Mouse (Mus musculus) small intestine, adult 2 months (tissue): Measurements from ENCODE around the gene Polr2c. TPM values are rescaled to one million over a fixed set of nuclear protein-coding genes. Genes with fewer than 3 reads are reported as not detected.

Source experiments
- H3K27ac ChIP-seq: fragments of 200-500 bp; 2 replicates; pipeline ENCODE4 v1.5.1; 2012; ENCODE audit warnings: low read depth, low read length, control low read depth, inconsistent platforms; ENCODE audit not compliant: insufficient read depth
- H3K27me3 ChIP-seq: fragments of 200-500 bp; 2 replicates; pipeline ENCODE4 v1.6.1; 2012; ENCODE audit warnings: mild to moderate bottlenecking, moderate library complexity, low read length, inconsistent platforms; ENCODE audit not compliant: control insufficient read depth, insufficient read depth
- H3K36me3 ChIP-seq: fragments of 200-500 bp; 2 replicates; pipeline ENCODE4 v1.6.1; 2012; ENCODE audit warnings: mild to moderate bottlenecking, low read length, control low read depth, inconsistent platforms; ENCODE audit not compliant: control insufficient read depth, insufficient read depth
- H3K4me1 ChIP-seq: fragments of 200-500 bp; 2 replicates; pipeline ENCODE4 v1.6.1; 2012; ENCODE audit warnings: low read length, inconsistent platforms, mixed read lengths; ENCODE audit not compliant: control insufficient read depth, insufficient read depth, insufficient read length
- H3K4me3 ChIP-seq: fragments of 200-500 bp; 2 replicates; pipeline ENCODE4 v1.5.1; 2012; ENCODE audit warnings: low read depth, mild to moderate bottlenecking, control low read depth, inconsistent platforms, low read length, moderate library complexity
- CTCF ChIP-seq: fragments of 200-500 bp; IDR thresholded peaks from 2 replicates; pipeline ENCODE4 v1.5.1; 2012; ENCODE audit warnings: low read depth, mild to moderate bottlenecking, control low read depth, inconsistent platforms, low read length, moderate library complexity, mixed read lengths; ENCODE audit not compliant: insufficient replicate concordance, insufficient read length; ENCODE audit errors: extremely low read depth
- POLR2A ChIP-seq: fragments of 200-500 bp; IDR thresholded peaks from 2 replicates; pipeline ENCODE4 v1.6.1; 2012; ENCODE audit warnings: low read depth, mild to moderate bottlenecking, control low read depth, inconsistent platforms, low read length, moderate library complexity
- WGBS: fragments of 180-500 bp; shearing (Covaris S2); methylation state at CpG from one replicate; pipeline ENCODE4 v1.1.7; 2018; 5-methylcytosine and 5-hydroxymethylcytosine counted together
- polyA plus RNA-seq: library from polyadenylated mRNA; depleted of rRNA; stranded (reverse); fragments of >200 nt; gene quantifications from 2 replicates; pipeline ENCODE4 v1.2.3, GENCODE M21; 2012

The Polr2c gene
- polyA plus RNA-seq, 1 experiment: 57.1 TPM

DNA sequence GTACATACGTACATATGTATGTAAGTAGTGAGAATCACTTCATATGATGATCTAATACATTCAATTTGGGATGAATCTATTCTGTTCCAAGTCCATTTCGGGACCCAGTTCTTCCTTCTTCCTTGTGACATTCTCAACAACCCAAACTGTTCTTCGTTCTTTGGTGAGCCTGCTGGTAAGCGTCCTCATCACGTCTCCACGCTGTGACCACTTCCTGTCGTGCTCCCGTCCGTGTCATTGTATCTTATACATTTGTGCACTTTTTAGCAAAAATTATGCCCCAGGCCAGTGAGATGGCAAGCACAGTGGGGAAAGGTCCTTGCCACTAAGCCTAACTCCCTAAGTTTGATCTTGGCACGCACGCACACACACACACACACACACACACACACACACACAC lies 39.3 kb upstream of the Polr2c start:
- no peak overlapping the region for H3K27ac ChIP-seq
- H3K4me1 ChIP-seq: no peaks in the 10 kb centered on the region; the same call in 1 of the 2 replicates
- H3K36me3 ChIP-seq: peaks cover 18% of the 10 kb centered on the region
- WGBS: 89% methylated on average over 11 of the region's 11 CpGs
- no peak overlapping the region for H3K4me3 ChIP-seq
- TF ChIP-seq POLR2A (no peak), CTCF (no peak)
- H3K27me3 ChIP-seq: no peaks in the 10 kb centered on the region

DNA sequence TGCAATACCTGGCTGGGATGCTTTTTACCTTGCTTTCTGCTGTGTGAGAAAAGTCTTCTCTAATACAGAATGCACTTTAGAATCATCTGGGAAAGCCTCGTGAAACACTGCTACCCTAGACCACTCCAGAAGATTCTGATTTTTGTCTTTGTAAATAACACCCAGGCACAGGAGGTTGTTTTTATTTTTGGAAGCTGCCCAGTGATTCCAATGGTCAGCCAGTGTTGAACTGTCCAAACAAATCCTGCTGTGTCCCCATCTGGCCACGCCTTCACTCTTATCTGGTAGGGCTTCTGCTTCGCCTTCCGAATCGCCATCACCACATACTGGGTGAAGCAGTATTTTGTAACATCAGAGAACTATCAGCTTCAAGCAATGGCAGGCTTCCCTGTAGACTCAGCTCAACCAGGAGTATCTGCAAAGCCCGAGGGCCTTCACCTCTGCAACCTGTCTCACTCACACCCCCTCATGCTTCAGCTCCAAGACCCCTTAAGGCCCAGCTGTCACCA lies 37.5 kb upstream of the Polr2c start:
- peaks cover 33% of the 10 kb centered on the region for H3K36me3 ChIP-seq
- no peaks in the 10 kb centered on the region; the same call in 1 of the 2 replicates for H3K4me1 ChIP-seq
- H3K4me3 ChIP-seq: no peak overlapping the region
- H3K27ac ChIP-seq: no peak overlapping the region
- no peak for TF ChIP-seq CTCF
- no peak for TF ChIP-seq POLR2A
- WGBS: 66% methylated on average over 6 of the region's 6 CpGs
- no peaks in the 10 kb centered on the region for H3K27me3 ChIP-seq

DNA sequence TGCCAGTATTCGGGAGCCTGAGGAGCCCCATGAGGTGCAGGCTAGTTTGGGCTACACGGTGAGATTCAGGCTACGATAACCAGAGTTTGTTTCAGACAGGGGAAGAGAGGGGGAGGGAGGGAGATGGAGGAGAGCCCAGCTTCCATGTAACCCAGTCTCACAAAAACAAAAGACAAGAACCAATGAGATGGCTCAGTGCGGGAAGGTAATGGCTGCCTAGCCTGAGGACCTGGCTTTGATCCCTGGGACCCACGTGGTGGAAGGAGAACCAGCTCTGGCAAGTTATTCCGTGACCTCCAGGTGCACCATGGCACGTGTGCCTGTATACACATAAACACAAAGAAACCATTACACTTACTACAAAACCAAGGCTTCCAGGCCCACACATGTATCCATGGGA lies 36.7 kb upstream of the Polr2c start:
- 86% methylated on average over 7 of the region's 7 CpGs for WGBS
- TF ChIP-seq CTCF: no peak
- TF ChIP-seq POLR2A: no peak
- Histone ChIP-seq H3K4me1 (no peaks in the 10 kb centered on the region; the same call in 1 of the 2 replicates), H3K27me3 (no peaks in the 10 kb centered on the region), H3K36me3 (peaks cover 40% of the 10 kb centered on the region), H3K4me3 (no peak overlapping the region), H3K27ac (no peak overlapping the region)

DNA sequence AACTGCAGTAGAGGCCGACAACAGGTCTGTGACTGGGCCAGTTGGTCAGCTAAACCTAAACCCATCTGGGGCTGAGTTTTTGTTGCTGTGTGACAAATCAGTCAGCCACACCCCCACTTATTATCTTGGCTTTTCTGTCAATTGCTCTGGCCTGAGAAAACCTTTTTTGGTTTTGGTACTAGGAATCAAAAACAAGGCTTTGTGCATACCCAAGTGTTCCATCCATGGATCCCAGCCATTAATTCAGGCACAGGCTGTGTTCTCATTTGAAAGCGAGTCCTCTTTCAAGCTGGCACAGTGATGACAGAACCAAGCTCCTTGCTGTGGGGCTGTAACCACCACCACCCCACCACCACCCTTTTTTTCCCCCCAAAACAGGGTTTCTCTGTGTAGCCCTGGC lies 35.9 kb upstream of the Polr2c start:
- WGBS: 96% methylated on average over 2 of the region's 2 CpGs
- Histone ChIP-seq H3K36me3 (peaks cover 45% of the 10 kb centered on the region), H3K27me3 (no peaks in the 10 kb centered on the region), H3K27ac (no peak overlapping the region), H3K4me3 (no peak overlapping the region), H3K4me1 (no peaks in the 10 kb centered on the region; the same call in 1 of the 2 replicates)
- TF ChIP-seq CTCF: no peak
- no peak for TF ChIP-seq POLR2A

DNA sequence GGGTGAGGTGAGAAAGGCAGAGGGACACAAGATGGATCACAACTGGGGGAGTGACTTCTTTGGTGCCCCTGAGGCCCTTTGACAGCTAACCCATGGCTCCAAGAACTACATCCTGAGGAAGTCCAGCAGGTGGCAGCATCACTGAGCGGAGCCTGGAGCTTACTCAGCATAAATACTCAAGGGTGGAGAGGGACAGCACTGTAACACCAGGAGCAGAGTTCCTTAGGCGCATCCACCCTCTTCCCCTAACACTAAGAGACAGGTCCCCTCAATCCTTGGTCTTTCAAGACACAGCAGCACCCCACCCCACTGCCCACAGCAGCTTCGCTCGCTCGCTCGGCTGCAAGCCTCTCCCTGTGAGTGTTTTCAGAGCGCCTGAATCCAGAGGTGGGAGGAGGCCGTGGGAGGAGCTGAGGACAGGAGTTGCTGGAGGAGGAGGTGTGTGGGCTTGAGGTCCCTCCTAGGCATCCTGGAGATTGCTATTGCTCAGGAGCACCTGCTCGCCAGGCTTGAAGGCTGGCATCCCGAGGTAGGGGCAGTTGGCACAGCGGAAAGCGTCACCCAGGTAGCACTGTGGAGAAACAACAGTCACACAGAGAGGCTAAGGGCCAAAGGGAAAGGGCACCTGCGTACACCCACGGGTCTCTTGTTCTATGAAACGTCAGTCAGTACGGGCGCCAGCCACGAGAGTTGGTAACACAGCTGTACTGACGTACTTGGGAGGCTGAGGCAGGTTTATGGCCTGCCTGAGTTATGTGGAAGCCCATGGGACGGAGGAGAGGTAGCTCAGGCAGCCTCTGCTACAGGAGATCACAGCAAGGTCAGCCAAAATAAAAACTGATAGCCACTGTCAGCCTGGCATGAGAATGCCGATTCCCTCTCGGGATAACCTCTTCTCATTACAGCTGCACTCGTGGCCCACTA lies 34.4 kb upstream of the Polr2c start:
- TF ChIP-seq POLR2A (no peak), CTCF (peak; percentile 68; the same call in 1 of the 2 replicates)
- no peak overlapping the region for H3K27ac ChIP-seq
- WGBS: 89% methylated on average over 23 of the region's 23 CpGs

DNA sequence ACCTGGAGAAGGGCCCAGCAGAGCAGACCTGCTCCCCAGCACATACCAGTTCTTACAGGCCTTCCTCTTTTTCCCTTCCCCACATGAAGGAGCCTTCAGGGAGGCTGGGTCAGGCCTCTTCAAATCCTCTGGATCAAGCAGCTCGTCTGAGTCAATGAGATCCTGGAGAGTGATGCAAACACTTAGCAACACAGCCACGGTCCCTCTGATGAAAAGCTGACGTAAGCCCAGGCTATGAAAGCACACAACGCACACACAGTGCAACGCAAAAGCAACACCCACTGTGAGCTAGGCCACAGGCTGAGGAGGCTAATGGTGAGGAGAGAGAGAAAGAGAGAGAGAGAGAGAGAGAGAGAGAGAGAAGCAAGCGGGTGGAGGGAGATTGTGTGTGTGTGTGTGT lies 32.1 kb upstream of the Polr2c start:
- TF ChIP-seq POLR2A (no peak), CTCF (no peak)
- Histone ChIP-seq H3K27ac (no peak overlapping the region), H3K4me1 (no peaks in the 10 kb centered on the region; the same call in 1 of the 2 replicates), H3K4me3 (no peak overlapping the region), H3K36me3 (peaks cover 68% of the 10 kb centered on the region), H3K27me3 (no peaks in the 10 kb centered on the region)
- WGBS: 87% methylated on average over 6 of the region's 6 CpGs

More for the DNA sequence above, 34.4 kb upstream of the Polr2c start:
- Histone ChIP-seq H3K36me3 (peaks cover 56% of the 10 kb centered on the region), H3K27me3 (no peaks in the 10 kb centered on the region), H3K4me3 (no peak overlapping the region), H3K4me1 (no peaks in the 10 kb centered on the region; the same call in 1 of the 2 replicates)

DNA sequence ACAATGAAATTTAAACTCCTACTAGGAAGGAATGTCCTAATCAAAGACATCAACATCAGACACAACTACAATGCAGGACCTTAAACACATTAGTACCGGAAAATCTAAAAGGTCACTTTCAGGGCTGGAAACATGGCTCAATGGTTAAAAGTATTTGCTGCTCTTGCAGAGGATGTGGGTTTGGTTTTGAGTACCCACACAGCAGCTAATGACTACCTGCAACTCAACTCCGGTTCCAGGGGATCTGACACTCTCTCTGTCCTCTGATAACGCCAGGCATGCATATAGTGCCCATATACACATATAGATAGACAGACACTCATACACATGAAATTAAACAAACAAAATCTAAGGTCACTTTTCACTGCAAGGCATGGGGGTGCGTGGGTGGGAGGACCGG lies 31.0 kb upstream of the Polr2c start:
- Histone ChIP-seq H3K27ac (no peak overlapping the region), H3K4me3 (no peak overlapping the region), H3K27me3 (no peaks in the 10 kb centered on the region), H3K4me1 (no peaks in the 10 kb centered on the region; the same call in 1 of the 2 replicates), H3K36me3 (peaks cover 72% of the 10 kb centered on the region)
- TF ChIP-seq CTCF (no peak), POLR2A (no peak)
- WGBS: 92% methylated on average over 5 of the region's 5 CpGs
